Mouse (Mus musculus) liver, embryonic 11.5 days (tissue): ENCODE data around the gene Eef1a2. TPM values are rescaled to one million over a fixed set of nuclear protein-coding genes. Genes with fewer than 3 reads are reported as not detected.

ENCODE experiments used
- ATAC-seq: fragments of 200-750 bp; cut with Nextera tagmentation; replicated peaks from 2 replicates; pipeline ENCODE4 v1.8.0; 2017; ENCODE audit warnings: moderate number of reproducible peaks, mild to moderate bottlenecking, moderate TSS enrichment, moderate library complexity; ENCODE audit not compliant: low FRiP score
- DNase-seq: peaks from one replicate; pipeline ENCODE4 v3.0.0-alpha.2; 2017; ENCODE audit warnings: low spot score
- H3K27ac ChIP-seq: fragments of 300-500 bp; sonication (generic); 2 replicates; pipeline ENCODE4 v1.5.1; 2014; ENCODE audit warnings: mild to moderate bottlenecking, low read depth, low read length, control low read depth
- H3K27me3 ChIP-seq: fragments of 300-500 bp; sonication (generic); replicated peaks from 2 replicates; pipeline ENCODE4 v1.6.1; 2014; ENCODE audit warnings: low read length, mixed read lengths; ENCODE audit not compliant: control insufficient read depth, insufficient read depth
- H3K36me3 ChIP-seq: fragments of 300-500 bp; sonication (generic); 2 replicates; pipeline ENCODE4 v1.6.1; 2014; ENCODE audit warnings: mild to moderate bottlenecking, low read length, moderate library complexity, mixed read lengths; ENCODE audit not compliant: control insufficient read depth, insufficient read depth
- H3K4me1 ChIP-seq: fragments of 300-500 bp; sonication (generic); replicated peaks from 2 replicates; pipeline ENCODE4 v1.6.1; 2014; ENCODE audit warnings: low read length, mixed read lengths; ENCODE audit not compliant: control insufficient read depth, insufficient read depth
- H3K4me2 ChIP-seq: fragments of 300-500 bp; sonication (generic); 2 replicates; pipeline ENCODE4 v1.6.1; 2014; ENCODE audit warnings: mild to moderate bottlenecking, control low read depth, moderate library complexity
- H3K4me3 ChIP-seq: fragments of 300-500 bp; sonication (generic); 2 replicates; pipeline ENCODE4 v1.5.1; 2014; ENCODE audit warnings: low read depth, low read length, control low read depth
- H3K9ac ChIP-seq: fragments of 300-500 bp; sonication (generic); 2 replicates; pipeline ENCODE4 v1.6.1; 2014; ENCODE audit warnings: low read depth, low read length, control low read depth
- H3K9me3 ChIP-seq: fragments of 300-500 bp; sonication (generic); 2 replicates; pipeline ENCODE4 v1.6.1; 2016; ENCODE audit warnings: low read length, inconsistent platforms, mixed read lengths; ENCODE audit not compliant: control insufficient read depth
- WGBS: fragments of 180-500 bp; shearing (Covaris S2); extraction: QIAGEN DNeasy Blood & Tissue Kit; methylation state at CpG from one replicate; pipeline ENCODE4 v1.1.7; 2014; 5-methylcytosine and 5-hydroxymethylcytosine counted together
- polyA plus RNA-seq: library from polyadenylated mRNA; unstranded; fragments of >200 nt; fragmentation: Nextera tagmentation; extraction: Ambion mirVana; gene quantifications from 2 replicates; pipeline ENCODE4 v1.2.1, GENCODE M21; 2014

The Eef1a2 gene
- polyA plus RNA-seq, 1 experiment from 2014 or later, result not detected

DNA sequence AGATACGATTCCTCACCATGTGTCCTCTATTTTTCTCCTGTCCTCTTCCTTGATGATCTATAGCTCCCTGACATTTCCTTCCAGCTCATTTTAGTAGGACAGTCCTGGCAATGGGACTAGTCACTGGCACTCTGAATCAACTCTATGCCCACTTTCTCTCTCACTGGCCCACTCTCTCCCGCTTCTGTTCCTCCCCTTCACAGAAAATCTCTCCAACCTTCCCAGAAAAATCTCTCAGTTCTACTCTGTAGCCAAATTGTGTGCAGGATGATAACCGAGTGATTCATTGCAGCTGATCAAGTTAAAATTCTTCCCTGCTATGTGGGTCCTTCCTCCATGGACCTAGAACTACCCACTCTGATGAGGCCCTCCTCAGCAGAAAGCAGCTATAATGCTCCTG, 17.8 kb upstream of the Eef1a2 start:
- ATAC-seq (no peak), DNase-seq (no peak)
- Histone ChIP-seq H3K27ac (no peak overlapping the region), H3K9ac (no peak overlapping the region), H3K4me2 (no peak overlapping the region), H3K27me3 (no peaks in the 10 kb centered on the region), H3K4me1 (no peaks in the 10 kb centered on the region), H3K9me3 (no peaks in the 10 kb centered on the region), H3K36me3 (no peaks in the 10 kb centered on the region), H3K4me3 (no peak overlapping the region)
- WGBS, result 82% methylated on average over 3 of the region's 3 CpGs

DNA sequence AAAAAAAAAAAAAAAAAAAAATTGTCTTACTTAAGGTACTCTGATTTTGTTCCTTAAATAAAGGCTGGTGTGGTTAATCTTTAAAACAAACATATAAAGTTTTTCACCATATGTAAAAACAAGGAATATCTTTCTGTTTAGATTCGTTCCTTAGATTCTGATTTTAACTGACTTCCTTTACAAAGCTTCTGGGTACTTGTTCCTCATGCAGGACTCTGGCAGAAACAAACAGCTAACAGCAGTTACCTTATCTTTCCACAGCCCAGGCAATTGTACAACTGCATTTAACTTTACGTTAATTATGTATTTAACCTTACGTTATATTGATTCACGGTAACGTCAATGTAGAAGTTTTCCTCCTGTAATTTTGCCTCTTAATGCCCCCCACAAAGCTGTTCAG, 9.7 kb upstream of the Eef1a2 start:
- no peak for DNase-seq
- Histone ChIP-seq H3K36me3 (no peaks in the 10 kb centered on the region), H3K4me2 (no peak overlapping the region), H3K9ac (no peak overlapping the region), H3K4me1 (no peaks in the 10 kb centered on the region), H3K4me3 (no peak overlapping the region), H3K9me3 (no peaks in the 10 kb centered on the region), H3K27me3 (no peaks in the 10 kb centered on the region; the same call in 1 of the 2 replicates), H3K27ac (no peak overlapping the region)
- WGBS, result 81% methylated on average over 5 of the region's 5 CpGs
- ATAC-seq, result no peak

DNA sequence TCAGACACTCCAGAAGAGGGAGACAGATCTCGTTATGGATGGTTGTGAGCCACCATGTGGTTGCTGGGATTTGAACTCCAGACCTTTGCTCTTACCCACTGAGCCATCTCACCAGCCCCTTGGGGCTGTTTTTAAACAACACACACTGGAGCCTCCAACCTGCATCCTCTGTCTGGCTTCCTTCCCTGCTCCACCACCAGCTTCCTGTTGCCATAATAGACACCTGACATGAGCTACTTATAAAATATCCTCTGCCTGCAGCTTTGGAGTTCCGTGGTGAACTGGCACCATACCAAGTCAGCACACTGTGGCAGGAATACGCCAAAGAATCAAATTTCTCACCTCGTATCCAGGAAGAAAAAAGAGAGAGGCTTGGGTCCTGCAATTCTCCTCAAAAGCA, 4.0 kb upstream of the Eef1a2 start:
- no peak for ATAC-seq
- DNase-seq, result no peak
- no peaks in the 10 kb centered on the region for H3K9me3 ChIP-seq
- no peak overlapping the region for H3K27ac ChIP-seq
- no peak overlapping the region for H3K9ac ChIP-seq
- no peak overlapping the region for H3K4me3 ChIP-seq
- 71% methylated on average over 4 of the region's 4 CpGs for WGBS
- H3K27me3 ChIP-seq, result peaks cover 25% of the 10 kb centered on the region
- H3K4me1 ChIP-seq, result no peaks in the 10 kb centered on the region
- no peak overlapping the region for H3K4me2 ChIP-seq
- H3K36me3 ChIP-seq, result no peaks in the 10 kb centered on the region

DNA sequence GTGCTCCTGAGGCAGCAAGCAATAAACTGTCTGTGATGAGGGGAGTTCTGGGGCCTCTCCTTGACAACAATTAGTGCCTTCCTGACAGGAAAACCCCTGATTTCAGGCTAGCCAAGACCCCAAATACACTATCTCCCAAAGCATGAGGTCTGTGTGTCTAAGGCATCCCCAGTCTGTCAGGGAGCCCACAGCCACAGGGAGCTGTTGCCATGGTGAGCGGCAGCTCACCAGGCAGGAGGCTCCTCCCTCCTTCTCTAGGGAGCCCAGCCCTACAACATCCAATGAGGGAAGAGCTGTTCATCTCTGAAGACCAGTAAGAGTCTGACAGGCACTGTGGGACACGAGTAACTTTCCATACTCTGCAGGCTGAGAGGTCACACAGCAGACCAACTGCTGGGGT, 3.0 kb upstream of the Eef1a2 start:
- peaks cover 36% of the 10 kb centered on the region for H3K27me3 ChIP-seq

DNA sequence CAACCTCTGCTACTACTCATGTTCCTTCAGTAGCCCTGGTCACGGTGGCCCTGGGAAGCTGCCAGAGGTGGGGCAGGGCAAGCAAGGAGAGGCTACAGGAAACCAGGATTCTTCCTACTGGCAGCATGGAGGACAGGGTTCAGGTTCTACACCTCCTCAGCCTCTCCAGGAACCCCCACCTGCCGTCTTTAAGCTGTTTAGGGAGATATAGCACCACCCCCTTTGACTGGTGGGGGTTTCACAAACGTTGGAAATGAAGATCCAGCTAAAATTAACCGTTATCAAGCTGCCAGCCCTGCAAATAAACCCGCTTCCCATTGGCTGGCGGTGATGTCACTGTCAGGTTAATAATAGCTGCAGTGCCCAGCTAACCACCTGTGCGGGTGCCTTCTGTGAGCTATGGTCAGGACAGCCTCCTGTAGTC, 2.3 kb upstream of the Eef1a2 start:
- no peak for ATAC-seq
- Histone ChIP-seq H3K27me3 (peaks cover 39% of the 10 kb centered on the region), H3K4me3 (no peak overlapping the region), H3K27ac (no peak overlapping the region), H3K9ac (no peak overlapping the region), H3K4me2 (no peak overlapping the region), H3K4me1 (no peaks in the 10 kb centered on the region), H3K9me3 (no peaks in the 10 kb centered on the region), H3K36me3 (no peaks in the 10 kb centered on the region)
- DNase-seq, result no peak
- WGBS, result 48% methylated on average over 7 of the region's 7 CpGs

More for the DNA sequence above, 3.0 kb upstream of the Eef1a2 start:
- Histone ChIP-seq H3K9me3 (no peaks in the 10 kb centered on the region), H3K4me3 (no peak overlapping the region), H3K4me1 (no peaks in the 10 kb centered on the region), H3K4me2 (no peak overlapping the region), H3K9ac (no peak overlapping the region), H3K36me3 (no peaks in the 10 kb centered on the region), H3K27ac (no peak overlapping the region)
- ATAC-seq (no peak), DNase-seq (no peak)
- 5% methylated on average over 2 of the region's 2 CpGs for WGBS

DNA sequence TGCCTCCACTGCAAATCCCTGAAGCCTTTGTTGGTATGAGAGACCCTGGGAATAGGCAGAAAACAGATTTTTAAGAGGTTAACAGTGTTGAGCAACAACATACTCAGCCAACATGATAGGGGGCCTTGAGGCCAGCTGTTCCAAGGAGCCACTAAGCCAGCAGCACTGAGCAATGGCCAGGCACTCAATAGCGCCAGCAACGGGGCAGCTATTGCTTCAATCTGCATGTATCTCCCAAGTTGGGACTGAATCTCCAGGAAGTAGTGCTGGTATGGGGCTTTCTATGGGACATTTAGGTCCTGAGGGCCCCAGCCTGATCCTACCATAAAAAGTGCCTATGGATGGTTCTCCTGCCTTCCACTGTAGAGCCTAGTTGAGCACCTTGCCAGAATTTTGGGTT, 1.7 kb upstream of the Eef1a2 start:
- H3K4me2 ChIP-seq, result no peak overlapping the region
- WGBS, result 78% methylated on average over 2 of the region's 2 CpGs
- no peak overlapping the region for H3K27ac ChIP-seq
- no peaks in the 10 kb centered on the region for H3K4me1 ChIP-seq
- ATAC-seq (no peak), DNase-seq (no peak)
- no peaks in the 10 kb centered on the region for H3K36me3 ChIP-seq
- H3K27me3 ChIP-seq, result peaks cover 39% of the 10 kb centered on the region
- no peaks in the 10 kb centered on the region for H3K9me3 ChIP-seq
- no peak overlapping the region for H3K9ac ChIP-seq
- no peak overlapping the region for H3K4me3 ChIP-seq

DNA sequence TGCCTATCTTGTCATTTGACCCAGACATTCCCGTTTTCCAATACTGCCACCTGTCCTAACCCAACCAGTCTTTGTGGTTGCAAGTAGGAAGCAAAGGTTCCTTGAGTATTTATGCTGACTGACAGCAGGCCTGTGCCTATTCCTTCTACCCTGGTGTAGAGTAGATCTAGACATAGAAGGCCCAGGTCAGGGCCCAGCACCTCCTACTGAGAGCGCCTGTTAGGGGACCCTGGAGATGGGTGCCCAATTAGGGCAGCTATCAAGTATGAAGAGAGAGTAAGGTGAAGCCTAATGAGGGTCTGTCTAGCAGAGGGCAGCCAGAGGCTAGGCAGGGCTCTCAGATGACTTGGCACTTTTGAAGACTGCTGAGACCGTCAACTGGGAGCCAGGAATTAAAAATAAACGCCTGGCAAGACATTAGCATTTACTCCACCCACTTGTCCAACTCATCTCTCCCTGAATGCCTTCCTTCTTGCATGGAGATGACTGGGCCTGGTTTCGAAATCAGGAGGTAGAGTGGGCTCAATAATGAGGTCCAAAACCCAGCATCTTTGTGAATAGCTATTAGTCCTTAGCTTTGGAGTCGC, 995 bp upstream of the Eef1a2 start:
- 63% methylated on average over 6 of the region's 6 CpGs for WGBS
- Histone ChIP-seq H3K4me1 (no peaks in the 10 kb centered on the region), H3K27me3 (peaks cover 45% of the 10 kb centered on the region), H3K9ac (no peak overlapping the region), H3K4me3 (no peak overlapping the region), H3K4me2 (no peak overlapping the region), H3K9me3 (no peaks in the 10 kb centered on the region), H3K36me3 (no peaks in the 10 kb centered on the region), H3K27ac (no peak overlapping the region)
- DNase-seq (no peak), ATAC-seq (no peak)

DNA sequence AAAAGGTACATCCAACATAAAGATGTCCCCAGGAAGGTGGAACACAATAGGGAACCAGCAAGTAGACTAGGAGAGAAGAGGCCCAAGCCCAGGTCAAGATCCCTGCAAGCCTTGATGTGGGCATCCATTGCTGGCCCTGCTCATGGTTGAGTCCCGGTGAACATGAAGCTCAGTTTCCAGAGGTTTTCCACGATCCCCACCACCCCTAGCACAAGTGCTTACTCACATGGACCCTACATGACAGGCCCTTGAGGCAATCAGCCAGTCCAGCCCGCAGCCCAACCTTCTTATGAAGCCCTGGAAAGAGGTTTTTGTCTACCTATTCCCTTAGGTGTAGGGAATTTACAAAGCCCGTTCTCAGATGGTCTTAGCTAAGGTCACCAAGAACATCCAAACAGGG, 366 bp upstream of the Eef1a2 start:
- no peaks in the 10 kb centered on the region for H3K4me1 ChIP-seq
- no peak overlapping the region for H3K4me2 ChIP-seq
- DNase-seq (no peak), ATAC-seq (no peak)
- H3K27ac ChIP-seq, result no peak overlapping the region
- H3K36me3 ChIP-seq, result no peaks in the 10 kb centered on the region
- H3K4me3 ChIP-seq, result no peak overlapping the region
- peaks cover 45% of the 10 kb centered on the region for H3K27me3 ChIP-seq
- no peak overlapping the region for H3K9ac ChIP-seq
- 61% methylated on average over 4 of the region's 4 CpGs for WGBS
- no peaks in the 10 kb centered on the region for H3K9me3 ChIP-seq

DNA sequence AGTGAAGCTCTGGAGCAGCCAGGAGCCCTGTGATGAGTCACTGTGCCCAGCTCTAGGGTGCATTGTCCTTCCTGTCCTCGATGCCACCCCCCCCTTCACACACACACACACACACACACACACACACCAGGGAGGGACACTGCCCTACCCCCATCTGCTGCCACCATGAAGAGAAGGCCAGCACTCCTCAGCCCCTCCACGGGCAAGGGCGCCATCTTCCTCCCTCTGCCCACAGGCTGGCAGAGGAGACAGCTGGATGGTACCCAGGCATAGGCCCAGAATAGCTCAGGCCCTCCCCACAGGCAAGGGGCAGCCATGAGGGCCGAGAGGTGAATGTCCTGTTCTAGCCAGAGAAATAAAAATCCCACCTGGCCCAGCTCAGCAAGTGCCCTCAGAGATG, 1.0 kb downstream of the Eef1a2 start:
- peaks cover 47% of the 10 kb centered on the region for H3K27me3 ChIP-seq
- H3K9ac ChIP-seq, result no peak overlapping the region
- no peaks in the 10 kb centered on the region for H3K9me3 ChIP-seq
- no peaks in the 10 kb centered on the region for H3K36me3 ChIP-seq
- H3K4me1 ChIP-seq, result no peaks in the 10 kb centered on the region
- no peak overlapping the region for H3K27ac ChIP-seq
- 62% methylated on average over 4 of the region's 4 CpGs for WGBS
- ATAC-seq (no peak), DNase-seq (no peak)
- H3K4me3 ChIP-seq, result no peak overlapping the region
- no peak overlapping the region for H3K4me2 ChIP-seq
